In genomic region chr2:59397531-59397930, GRCm38 (mm10) we compare ENCODE assay signal across 17 mouse cellular contexts.
"Had no signal": no experiment of that assay in that cellular context is flagged by ENCODE, and none has a peak within 500 bp of the region (broad histone marks: within the 10 kb centered on the region; RNA-seq: fewer than 3 reads in every experiment).

No protein-coding gene starts in this region.

- H3K9ac ChIP-seq: limb, embryonic 13.5 days; liver, embryonic 13.5 days; midbrain, embryonic 12.5 days; midbrain, embryonic 15.5 days had no signal

- H3K27me3 ChIP-seq: limb, embryonic 13.5 days; liver, embryonic 13.5 days; midbrain, embryonic 12.5 days; midbrain, embryonic 15.5 days had no signal

- H3K27ac ChIP-seq: kidney, postnatal 0 days; layer of hippocampus, adult 2 months; limb, embryonic 10.5 days; limb, embryonic 13.5 days; liver, embryonic 13.5 days; midbrain, embryonic 12.5 days; midbrain, embryonic 15.5 days; stomach, postnatal 0 days had no signal

- H3K4me3 ChIP-seq: layer of hippocampus, adult 2 months; limb, embryonic 10.5 days; limb, embryonic 13.5 days; liver, embryonic 13.5 days; midbrain, embryonic 12.5 days; midbrain, embryonic 15.5 days had no signal

- H3K4me1 ChIP-seq: liver, embryonic 13.5 days; midbrain, embryonic 12.5 days; midbrain, embryonic 15.5 days had no signal

- H3K9me3 ChIP-seq: limb, embryonic 10.5 days; liver, embryonic 13.5 days; midbrain, embryonic 12.5 days; midbrain, embryonic 15.5 days had no signal

- DNase-seq: kidney, postnatal 25 days; layer of hippocampus, adult 9-11 months; liver; liver, embryonic 13.5 days; lung, adult 2 months; lung, postnatal 14 days; lung, postnatal 4 days; thymus, adult 2 months; thymus, postnatal 14 days; thymus, postnatal 4 days had no signal

- H3K4me2 ChIP-seq: limb, embryonic 13.5 days; liver, embryonic 13.5 days; midbrain, embryonic 12.5 days; midbrain, embryonic 15.5 days had no signal

- ATAC-seq: midbrain, embryonic 15.5 days had no signal

- H3K36me3 ChIP-seq: limb, embryonic 10.5 days; limb, embryonic 13.5 days; liver, embryonic 13.5 days; midbrain, embryonic 12.5 days; midbrain, embryonic 15.5 days had no signal
